Mouse (Mus musculus): ENCODE data around the gene Tmem37.

DNA sequence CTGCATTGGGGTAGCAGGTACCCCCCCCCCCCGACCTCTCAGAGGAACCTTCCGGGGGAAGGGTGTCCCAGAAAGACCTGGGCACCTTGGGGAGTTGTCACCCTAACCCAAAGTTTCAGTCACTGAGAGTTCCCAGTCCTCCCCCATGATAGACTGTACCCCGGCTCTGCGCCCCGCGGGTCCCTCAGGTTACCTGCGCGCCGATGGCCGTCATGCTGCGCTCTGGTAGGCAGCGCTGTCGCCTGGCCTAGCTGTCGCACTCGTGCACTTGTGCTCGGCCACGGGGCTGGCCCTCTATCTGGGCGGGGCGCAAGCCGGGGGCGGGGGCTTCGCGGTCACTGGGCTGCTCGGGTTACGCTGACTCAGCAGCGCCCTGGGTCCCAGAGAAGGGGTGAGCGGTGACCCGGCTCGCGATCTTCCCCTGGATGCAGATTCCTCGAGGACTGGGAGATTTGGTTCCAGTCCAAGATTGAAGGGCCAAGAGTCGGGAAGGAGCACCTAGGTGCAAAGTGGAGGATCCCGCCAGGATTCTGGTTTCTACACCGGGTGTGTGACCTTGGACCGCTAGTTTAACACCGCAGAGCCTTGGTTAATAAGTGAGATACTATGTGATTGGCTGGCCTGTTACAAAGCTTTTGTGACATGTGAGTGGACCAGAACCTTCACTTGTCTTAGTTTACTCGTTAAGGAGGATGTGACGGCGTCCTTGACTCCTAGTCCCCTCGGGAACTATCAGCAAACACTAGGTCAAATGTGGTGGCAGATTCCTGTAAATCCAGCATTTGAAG is at the start of gene Tmem37:
- TF ChIP-seq POLR2A (IDR thresholded peaks at IDR 0.05; ENCODE audit: borderline replicate concordance, control insufficient read depth, low read depth, low read length), result no peak; the same call in 1 of the 2 replicates
- no peak for TF ChIP-seq CTCF (IDR thresholded peaks at IDR 0.05; ENCODE audit: control insufficient read depth, insufficient read depth, low read length)
